Mouse (Mus musculus) lung, adult 2 months (tissue): ENCODE measurements around the gene 2310030G06Rik. TPM values are rescaled to one million over a fixed set of nuclear protein-coding genes. Genes with fewer than 3 reads are reported as not detected.

Experiments used
- DNase-seq: peaks from one replicate; pipeline ENCODE4 v3.0.0; 2022
- H3K4me1 ChIP-seq: fragments of 200-500 bp; 2 replicates; pipeline ENCODE4 v1.6.1; 2011; ENCODE audit warnings: low read length; ENCODE audit not compliant: control insufficient read depth, insufficient read depth
- H3K4me3 ChIP-seq: fragments of 200-500 bp; replicated peaks from 2 replicates; pipeline ENCODE3; 2011; ENCODE audit warnings: low read depth, mild to moderate bottlenecking, control low read depth, low read length; ENCODE audit errors: extremely low read depth
- CTCF ChIP-seq: fragments of 200-500 bp; IDR thresholded peaks from 2 replicates; pipeline ENCODE4 v1.5.1; 2011; ENCODE audit warnings: mild to moderate bottlenecking, low read length, control low read depth; ENCODE audit not compliant: insufficient read depth
- POLR2A ChIP-seq: fragments of 200-500 bp; IDR thresholded peaks from 2 replicates; pipeline ENCODE4 v1.6.1; 2011; ENCODE audit warnings: low read depth, mild to moderate bottlenecking, control low read depth, low read length, borderline replicate concordance; ENCODE audit errors: extremely low read depth
- WGBS: fragments of 180-500 bp; shearing (Covaris S2); methylation state at CpG from one replicate; pipeline ENCODE4 v1.1.7; 2018; 5-methylcytosine and 5-hydroxymethylcytosine counted together
- polyA plus RNA-seq: library from polyadenylated mRNA; depleted of rRNA; stranded (reverse); fragments of >200 nt; gene quantifications from 2 replicates; pipeline ENCODE4 v1.2.3, GENCODE M21; 2012

2310030G06Rik gene
- polyA plus RNA-seq, 1 experiment: 23.5 TPM

DNA sequence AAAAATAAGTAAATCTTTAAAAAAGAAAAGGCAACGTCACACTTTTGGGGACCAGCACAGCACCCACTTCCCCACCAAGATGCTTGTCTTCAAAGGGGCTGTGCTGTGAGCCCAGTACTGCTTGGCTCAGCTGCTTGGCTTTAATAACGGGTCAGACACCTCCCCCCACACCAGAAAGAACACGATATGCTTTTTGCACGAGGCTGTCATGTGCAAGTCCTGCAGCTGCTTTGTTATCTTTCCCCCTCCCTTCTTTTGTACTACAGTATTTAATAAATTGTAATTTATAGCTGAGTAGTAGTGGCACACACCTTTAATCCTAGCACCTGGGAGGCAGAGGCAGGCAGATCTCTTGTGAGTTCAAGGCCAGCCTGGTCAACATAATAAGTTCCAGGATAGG is 27.5 kb downstream of the 2310030G06Rik start:
- Histone ChIP-seq H3K4me3 (no peak overlapping the region), H3K4me1 (peaks cover 2% of the 10 kb centered on the region; the same call in 1 of the 2 replicates)
- TF ChIP-seq CTCF: no peak
- DNase-seq: no peak
- 60% methylated on average over 4 of the region's 4 CpGs for WGBS

GRCm38 (mm10) chr9:50714188-50714587 is 32.1 kb downstream of the 2310030G06Rik start:
- 35% methylated on average over 4 of the region's 4 CpGs for WGBS
- no peak for DNase-seq
- H3K4me3 ChIP-seq: no peak overlapping the region
- TF ChIP-seq CTCF (no peak), POLR2A (no peak)
- H3K4me1 ChIP-seq: no peaks in the 10 kb centered on the region

DNA sequence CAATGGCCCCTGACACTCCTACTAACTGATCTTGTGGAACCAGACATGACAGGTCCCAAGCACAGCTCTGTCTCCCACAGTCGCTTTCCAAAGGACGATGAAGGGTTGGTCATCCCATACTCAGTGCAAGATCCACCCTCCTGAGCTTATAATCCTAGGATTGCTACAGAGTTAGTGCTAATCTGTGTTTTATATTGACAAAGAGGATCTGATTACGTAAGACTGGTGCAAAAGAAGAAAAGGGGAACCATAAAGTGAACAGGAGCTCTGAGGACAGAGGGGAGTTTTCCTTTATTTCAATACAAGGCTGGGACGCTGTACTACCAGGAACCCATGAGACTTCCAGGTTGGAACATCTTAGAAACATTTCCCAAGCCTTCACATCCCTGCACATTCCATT is 35.0 kb downstream of the 2310030G06Rik start:
- 80% methylated on average over 4 of the region's 4 CpGs for WGBS
- Histone ChIP-seq H3K4me1 (no peaks in the 10 kb centered on the region), H3K4me3 (no peak overlapping the region)
- TF ChIP-seq POLR2A (no peak), CTCF (no peak)
- DNase-seq: no peak

- WGBS: 24% methylated on average over 2 of the region's 2 CpGs
- peak; percentile 76 for TF ChIP-seq CTCF
- no peak for TF ChIP-seq POLR2A
- Histone ChIP-seq H3K4me1 (no peaks in the 10 kb centered on the region), H3K4me3 (no peak overlapping the region)
- no peak for DNase-seq
These were observed 37.2 kb downstream of the 2310030G06Rik start for GRCm38 (mm10) chr9:50709108-50709507.

- H3K4me3 ChIP-seq: no peak overlapping the region
- DNase-seq: no peak
- TF ChIP-seq POLR2A (no peak), CTCF (no peak)
- 71% methylated on average over 6 of the region's 6 CpGs for WGBS
- H3K4me1 ChIP-seq: peaks cover 9% of the 10 kb centered on the region
These were observed 41.4 kb downstream of the 2310030G06Rik start for GRCm38 (mm10) chr9:50704907-50705306.

DNA sequence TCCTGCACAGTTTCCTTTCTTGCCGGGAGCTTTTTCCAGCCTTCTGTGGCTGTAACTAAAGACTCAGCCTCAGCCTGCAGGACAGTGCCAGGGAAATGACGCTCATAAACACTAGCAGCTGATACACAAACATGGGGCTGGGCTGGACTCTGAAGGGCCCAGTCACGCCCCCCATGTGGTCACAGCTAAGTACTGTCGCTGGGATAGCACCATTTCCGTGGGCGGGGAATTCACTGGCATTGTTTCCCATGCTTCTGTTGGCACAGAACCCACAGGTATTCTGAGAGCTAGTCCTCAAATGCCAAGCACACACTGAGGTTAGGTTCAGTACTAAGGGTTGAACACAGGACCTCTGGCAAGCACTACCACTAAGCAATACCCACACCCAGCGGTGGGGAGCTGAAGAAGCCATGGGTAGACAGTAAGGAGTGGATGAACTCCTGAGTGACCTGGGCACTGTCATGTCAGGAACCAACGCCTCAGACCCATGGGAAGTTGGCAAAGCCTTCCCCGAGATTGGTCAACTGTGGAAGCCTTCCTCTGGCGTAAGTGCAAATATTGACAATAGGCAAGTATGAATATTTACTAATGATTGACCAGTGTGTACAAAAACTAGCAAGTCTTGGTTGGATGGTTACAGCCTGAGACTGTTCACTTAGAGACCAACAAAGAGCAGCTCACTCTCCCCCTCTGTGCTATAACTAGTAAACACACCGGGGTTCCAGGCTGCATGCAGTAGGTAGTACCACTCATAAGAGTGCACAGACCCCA is 45.2 kb downstream of the 2310030G06Rik start:
- DNase-seq: peak; percentile 75
- Histone ChIP-seq H3K4me3 (no peak overlapping the region), H3K4me1 (peaks cover 13% of the 10 kb centered on the region)
- TF ChIP-seq CTCF (no peak), POLR2A (peak; percentile 44; the same call in 1 of the 2 replicates)
- WGBS: 30% methylated on average over 11 of the region's 11 CpGs

DNA sequence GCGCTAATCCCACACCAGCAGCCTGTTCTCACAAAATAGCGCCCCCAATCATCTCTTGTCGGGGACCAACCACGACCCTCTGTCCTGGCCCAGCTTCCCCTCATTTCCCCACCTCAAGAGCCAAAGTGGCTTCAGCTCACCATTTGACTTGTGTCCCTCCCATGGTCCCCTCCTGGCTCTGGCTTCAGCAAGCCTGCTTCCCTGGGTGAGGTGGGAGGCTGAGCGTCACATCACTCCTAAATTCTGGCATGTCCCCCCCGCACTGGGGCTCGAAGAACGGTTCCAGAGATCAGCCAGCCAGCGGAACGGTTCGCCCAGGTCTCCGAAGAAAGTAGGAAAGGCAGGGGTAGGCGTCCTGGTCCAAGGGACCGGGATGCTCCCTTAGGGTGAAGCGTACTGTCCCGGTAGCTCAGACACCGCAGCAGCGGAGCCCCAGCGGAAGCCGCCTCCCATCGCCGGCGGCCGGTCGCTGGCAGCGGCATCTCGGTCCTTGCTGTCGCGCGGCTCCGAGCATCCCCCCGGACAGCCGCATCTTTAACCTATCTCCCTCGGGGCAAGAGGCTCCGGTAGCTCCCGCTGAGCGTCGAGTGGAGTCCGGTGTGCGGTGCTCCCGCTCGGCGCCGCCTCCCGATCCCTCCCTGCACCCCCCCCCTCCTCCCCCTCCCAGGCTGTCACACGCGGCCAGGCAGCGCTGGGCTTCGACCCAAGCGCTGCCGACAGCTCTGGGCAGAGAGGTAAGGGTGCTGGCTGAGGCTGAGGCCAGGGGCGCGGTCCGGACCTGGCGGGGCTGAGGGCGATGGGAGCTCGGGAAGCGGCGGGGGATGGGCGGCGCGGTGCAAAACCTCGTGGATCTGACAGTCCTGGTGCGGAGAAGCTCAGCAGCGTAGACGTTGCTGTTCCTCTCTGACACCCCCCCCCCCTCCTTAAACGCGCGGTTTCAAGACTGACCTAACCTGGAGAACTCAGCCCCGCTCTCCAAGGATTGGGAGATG is 47.6 kb downstream of the 2310030G06Rik start:
- 1% methylated on average over 66 of the region's 70 CpGs for WGBS
- H3K4me3 ChIP-seq: peak overlapping the region; percentile 58
- DNase-seq: peak; percentile 72
- TF ChIP-seq CTCF (no peak), POLR2A (no peak)
- peaks cover 13% of the 10 kb centered on the region for H3K4me1 ChIP-seq

DNA sequence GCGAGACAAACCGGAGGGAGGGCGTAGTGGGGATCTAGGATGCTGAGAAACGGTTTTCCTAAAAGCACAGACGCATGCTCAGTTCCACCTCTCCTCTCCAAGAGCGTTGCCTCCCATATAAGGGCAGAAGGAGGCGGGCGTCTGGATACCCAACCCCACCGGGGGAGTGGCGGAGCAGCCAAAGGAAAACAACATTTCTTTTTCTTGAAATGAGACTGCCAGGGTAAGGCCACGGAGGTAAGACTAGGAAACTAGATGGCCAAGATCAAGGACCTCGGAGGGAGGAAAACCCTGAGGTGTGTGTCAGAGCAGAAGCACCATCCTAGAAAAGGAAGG is 48.7 kb downstream of the 2310030G06Rik start:
- Histone ChIP-seq H3K4me3 (peak overlapping the region; percentile 45), H3K4me1 (peaks cover 13% of the 10 kb centered on the region)
- peak; percentile 66 for DNase-seq
- WGBS: 3% methylated on average over 12 of the region's 12 CpGs
- TF ChIP-seq CTCF: no peak
- TF ChIP-seq POLR2A: peak; percentile 55; the same call in 1 of the 2 replicates

GRCm38 (mm10) chr9:50696851-50697705 is 49.3 kb downstream of the 2310030G06Rik start:
- 69% methylated on average over 12 of the region's 12 CpGs for WGBS
- peak overlapping the region; percentile 13 for H3K4me3 ChIP-seq

More at GRCm38 (mm10) chr9:50696851-50697705, 49.3 kb downstream of the 2310030G06Rik start:
- no peak for DNase-seq
- TF ChIP-seq POLR2A: no peak
- TF ChIP-seq CTCF: no peak
- H3K4me1 ChIP-seq: peaks cover 13% of the 10 kb centered on the region
